Mouse (Mus musculus): ENCODE results near the gene Pard3b. TPM values are rescaled to one million over a fixed set of nuclear protein-coding genes. Genes with fewer than 3 reads are reported as not detected.
A peak's percentile ranks its signal among the peaks of the same experiment; 100 is the strongest.

Gene Pard3b
- polyA plus RNA-seq, 1 experiment, result 3.4 TPM

- Histone ChIP-seq H3K27ac (ENCODE audit: insufficient read depth, low read depth, low read length) (no peak overlapping the region), H3K4me3 (ENCODE audit: insufficient read depth, low read depth, low read length) (no peak overlapping the region), H3K27me3 (replicated peaks; ENCODE audit: control insufficient read depth, insufficient read depth, low read length) (no peaks in the 10 kb centered on the region), H3K36me3 (ENCODE audit: control insufficient read depth, insufficient read depth, low read length) (no peaks in the 10 kb centered on the region), H3K4me1 (ENCODE audit: control insufficient read depth, insufficient read depth, low read length) (no peaks in the 10 kb centered on the region)
- DNase-seq, result no peak
- TF ChIP-seq POLR2A (IDR thresholded peaks at IDR 0.05; ENCODE audit: low read depth, low read length), result no peak
- 99% methylated on average over 2 of the region's 2 CpGs for WGBS
These were observed 880.1 kb downstream of the Pard3b start for GRCm38 (mm10) chr1:62518621-62519213.

- DNase-seq, result peak; percentile 2
- Histone ChIP-seq H3K4me3 (ENCODE audit: insufficient read depth, low read depth, low read length) (no peak overlapping the region), H3K4me1 (ENCODE audit: control insufficient read depth, insufficient read depth, low read length) (no peaks in the 10 kb centered on the region), H3K36me3 (ENCODE audit: control insufficient read depth, insufficient read depth, low read length) (no peaks in the 10 kb centered on the region), H3K27ac (ENCODE audit: insufficient read depth, low read depth, low read length) (no peak overlapping the region), H3K27me3 (replicated peaks; ENCODE audit: control insufficient read depth, insufficient read depth, low read length) (no peaks in the 10 kb centered on the region)
- TF ChIP-seq CTCF (conservative IDR thresholded peaks at IDR 0.05; ENCODE audit: insufficient read depth, insufficient read length, low read depth, low read length), result no peak
- TF ChIP-seq POLR2A (IDR thresholded peaks at IDR 0.05; ENCODE audit: low read depth, low read length), result no peak
- 74% methylated on average over 7 of the region's 7 CpGs for WGBS
These were observed 882.7 kb downstream of the Pard3b start for GRCm38 (mm10) chr1:62521368-62521767.

GRCm38 (mm10) chr1:62522761-62523160 is 884.1 kb downstream of the Pard3b start:
- no peaks in the 10 kb centered on the region for H3K36me3 ChIP-seq (ENCODE audit: control insufficient read depth, insufficient read depth, low read length)
- H3K27ac ChIP-seq (ENCODE audit: insufficient read depth, low read depth, low read length), result no peak overlapping the region
- no peaks in the 10 kb centered on the region for H3K27me3 ChIP-seq (replicated peaks; ENCODE audit: control insufficient read depth, insufficient read depth, low read length)
- H3K4me1 ChIP-seq (ENCODE audit: control insufficient read depth, insufficient read depth, low read length), result no peaks in the 10 kb centered on the region
- peak; percentile 7 for DNase-seq
- TF ChIP-seq CTCF (conservative IDR thresholded peaks at IDR 0.05; ENCODE audit: insufficient read depth, insufficient read length, low read depth, low read length) (no peak), POLR2A (IDR thresholded peaks at IDR 0.05; ENCODE audit: low read depth, low read length) (no peak)
- 65% methylated on average over 2 of the region's 2 CpGs for WGBS
- H3K4me3 ChIP-seq (ENCODE audit: insufficient read depth, low read depth, low read length), result no peak overlapping the region

- H3K4me3 ChIP-seq (ENCODE audit: insufficient read depth, low read depth, low read length), result no peak overlapping the region
- TF ChIP-seq POLR2A (IDR thresholded peaks at IDR 0.05; ENCODE audit: low read depth, low read length) (no peak), CTCF (conservative IDR thresholded peaks at IDR 0.05; ENCODE audit: insufficient read depth, insufficient read length, low read depth, low read length) (no peak)
- no peaks in the 10 kb centered on the region for H3K36me3 ChIP-seq (ENCODE audit: control insufficient read depth, insufficient read depth, low read length)
- 80% methylated on average over 7 of the region's 7 CpGs for WGBS
- H3K27ac ChIP-seq (ENCODE audit: insufficient read depth, low read depth, low read length), result no peak overlapping the region
- no peaks in the 10 kb centered on the region for H3K4me1 ChIP-seq (ENCODE audit: control insufficient read depth, insufficient read depth, low read length)
- no peak for DNase-seq
- H3K27me3 ChIP-seq (replicated peaks; ENCODE audit: control insufficient read depth, insufficient read depth, low read length), result no peaks in the 10 kb centered on the region
These were observed 889.2 kb downstream of the Pard3b start for GRCm38 (mm10) chr1:62527788-62528187.

GRCm38 (mm10) chr1:62529941-62530340 is 891.3 kb downstream of the Pard3b start:
- WGBS, result 93% methylated on average over 8 of the region's 8 CpGs
- DNase-seq, result no peak
- no peak for TF ChIP-seq POLR2A (IDR thresholded peaks at IDR 0.05; ENCODE audit: low read depth, low read length)
- no peak for TF ChIP-seq CTCF (conservative IDR thresholded peaks at IDR 0.05; ENCODE audit: insufficient read depth, insufficient read length, low read depth, low read length)
- Histone ChIP-seq H3K27ac (ENCODE audit: insufficient read depth, low read depth, low read length) (no peak overlapping the region), H3K4me1 (ENCODE audit: control insufficient read depth, insufficient read depth, low read length) (no peaks in the 10 kb centered on the region), H3K36me3 (ENCODE audit: control insufficient read depth, insufficient read depth, low read length) (no peaks in the 10 kb centered on the region), H3K27me3 (replicated peaks; ENCODE audit: control insufficient read depth, insufficient read depth, low read length) (no peaks in the 10 kb centered on the region), H3K4me3 (ENCODE audit: insufficient read depth, low read depth, low read length) (no peak overlapping the region)

- H3K27ac ChIP-seq (ENCODE audit: insufficient read depth, low read depth, low read length), result no peak overlapping the region
- TF ChIP-seq CTCF (conservative IDR thresholded peaks at IDR 0.05; ENCODE audit: insufficient read depth, insufficient read length, low read depth, low read length) (no peak), POLR2A (IDR thresholded peaks at IDR 0.05; ENCODE audit: low read depth, low read length) (no peak)
- no peak for DNase-seq
- no peaks in the 10 kb centered on the region for H3K36me3 ChIP-seq (ENCODE audit: control insufficient read depth, insufficient read depth, low read length)
- no peak overlapping the region for H3K4me3 ChIP-seq (ENCODE audit: insufficient read depth, low read depth, low read length)
- H3K4me1 ChIP-seq (ENCODE audit: control insufficient read depth, insufficient read depth, low read length), result no peaks in the 10 kb centered on the region
- no peaks in the 10 kb centered on the region for H3K27me3 ChIP-seq (replicated peaks; ENCODE audit: control insufficient read depth, insufficient read depth, low read length)
- 70% methylated on average over 10 of the region's 10 CpGs for WGBS
These were observed 894.0 kb downstream of the Pard3b start for GRCm38 (mm10) chr1:62532426-62533126.

- 91% methylated on average over 4 of the region's 4 CpGs for WGBS
- TF ChIP-seq CTCF (conservative IDR thresholded peaks at IDR 0.05; ENCODE audit: insufficient read depth, insufficient read length, low read depth, low read length), result no peak
- no peak for TF ChIP-seq POLR2A (IDR thresholded peaks at IDR 0.05; ENCODE audit: low read depth, low read length)
- H3K27ac ChIP-seq (ENCODE audit: insufficient read depth, low read depth, low read length), result no peak overlapping the region
These were observed 910.3 kb downstream of the Pard3b start for GRCm38 (mm10) chr1:62548953-62549352.

More at GRCm38 (mm10) chr1:62548953-62549352, 910.3 kb downstream of the Pard3b start:
- Histone ChIP-seq H3K27me3 (replicated peaks; ENCODE audit: control insufficient read depth, insufficient read depth, low read length) (no peaks in the 10 kb centered on the region), H3K4me3 (ENCODE audit: insufficient read depth, low read depth, low read length) (no peak overlapping the region), H3K4me1 (ENCODE audit: control insufficient read depth, insufficient read depth, low read length) (no peaks in the 10 kb centered on the region), H3K36me3 (ENCODE audit: control insufficient read depth, insufficient read depth, low read length) (no peaks in the 10 kb centered on the region)
- DNase-seq, result no peak

All from kidney, adult 2 months (tissue).